Mouse (Mus musculus) ES-E14 (cell line): ENCODE measurements around the gene Slc41a3. TPM values are rescaled to one million over a fixed set of nuclear protein-coding genes. Genes with fewer than 3 reads are reported as not detected.

Experiments
- DNase-seq: peaks from one replicate; pipeline ENCODE4 v3.0.0-alpha.2; 2013; ENCODE audit warnings: low read depth, low spot score
- H3K27ac ChIP-seq: 2 replicates; pipeline ENCODE4 v1.5.1; 2012; ENCODE audit warnings: low read depth, mild to moderate bottlenecking, low read length, moderate library complexity, mixed read lengths; ENCODE audit not compliant: poor library complexity, insufficient read depth, severe bottlenecking
- H3K36me3 ChIP-seq: 2 replicates; pipeline ENCODE4 v1.6.1; 2012; ENCODE audit warnings: mild to moderate bottlenecking, low read length, moderate library complexity, mixed read lengths; ENCODE audit not compliant: control insufficient read depth, poor library complexity, insufficient read depth, severe bottlenecking
- H3K4me1 ChIP-seq, 2 experiments: fragments of 150-350 bp in 1 of 2; sonication (generic) in 1 of 2; 2 replicates each; pipeline ENCODE4 v1.6.1; 2012; ENCODE audit warnings: low read length in 2 of 2, mild to moderate bottlenecking in 1 of 2, mixed read lengths in 1 of 2; ENCODE audit not compliant: control insufficient read depth in 2 of 2, insufficient read depth in 2 of 2, poor library complexity in 1 of 2
- H3K4me3 ChIP-seq, 2 experiments: fragments of 150-350 bp in 1 of 2; sonication (generic) in 1 of 2; 2 replicates each; pipeline ENCODE4 v1.5.1; 2012; ENCODE audit warnings: low read length in 2 of 2, low read depth in 1 of 2, mild to moderate bottlenecking in 1 of 2, mixed read lengths in 1 of 2; ENCODE audit not compliant: insufficient read depth in 1 of 2, poor library complexity in 1 of 2, severe bottlenecking in 1 of 2
- H3K9ac ChIP-seq: 2 replicates; pipeline ENCODE4 v1.6.1; 2012; ENCODE audit warnings: low read depth, mild to moderate bottlenecking, low read length, mixed read lengths; ENCODE audit not compliant: poor library complexity, insufficient read depth, severe bottlenecking
- H3K9me3 ChIP-seq: fragments of 150-350 bp; sonication (generic); 2 replicates; pipeline ENCODE4 v1.6.1; 2012; ENCODE audit warnings: low read depth, mild to moderate bottlenecking, low read length; ENCODE audit not compliant: control insufficient read depth, insufficient read depth
- CHD2 ChIP-seq: IDR thresholded peaks from 2 replicates; pipeline ENCODE4 v1.6.1; 2014; ENCODE audit warnings: mild to moderate bottlenecking, low read depth, low read length, inconsistent platforms
- HCFC1 ChIP-seq: IDR thresholded peaks from 2 replicates; pipeline ENCODE4 v1.6.1; 2012; ENCODE audit warnings: low read length, inconsistent platforms, borderline replicate concordance; ENCODE audit not compliant: insufficient read depth
- MAFK ChIP-seq: IDR thresholded peaks from 2 replicates; pipeline ENCODE4 v1.6.1; 2014; ENCODE audit warnings: mild to moderate bottlenecking, low read depth, low read length, inconsistent platforms; ENCODE audit not compliant: insufficient read depth
- ZC3H11A ChIP-seq: IDR thresholded peaks from 2 replicates; pipeline ENCODE4 v1.6.1; 2012; ENCODE audit warnings: low read depth, mild to moderate bottlenecking, inconsistent platforms, low read length, borderline replicate concordance
- ZNF384 ChIP-seq: IDR thresholded peaks from 2 replicates; pipeline ENCODE4 v1.6.1; 2012; ENCODE audit warnings: low read depth, low read length, inconsistent platforms
- in situ Hi-C, 2 experiments: fragments of 600-800 bp; cut with MboI; formaldehyde crosslinking; loops; one replicate each; pipeline ENCODE4 v1.15.1; 2025; ENCODE audit warnings: low sequenced_read_pairs in 2 of 2, inconsistent platforms in 1 of 2; ENCODE audit not compliant: unreplicated experiment in 2 of 2
- total RNA-seq: library from RNA; depleted of rRNA; stranded (reverse); fragments of 300-350 nt; gene quantifications from 2 replicates; pipeline ENCODE4 v1.2.3, GENCODE M21; 2012

Slc41a3 gene
- total RNA-seq, 1 experiment = 3.2 TPM

DNA sequence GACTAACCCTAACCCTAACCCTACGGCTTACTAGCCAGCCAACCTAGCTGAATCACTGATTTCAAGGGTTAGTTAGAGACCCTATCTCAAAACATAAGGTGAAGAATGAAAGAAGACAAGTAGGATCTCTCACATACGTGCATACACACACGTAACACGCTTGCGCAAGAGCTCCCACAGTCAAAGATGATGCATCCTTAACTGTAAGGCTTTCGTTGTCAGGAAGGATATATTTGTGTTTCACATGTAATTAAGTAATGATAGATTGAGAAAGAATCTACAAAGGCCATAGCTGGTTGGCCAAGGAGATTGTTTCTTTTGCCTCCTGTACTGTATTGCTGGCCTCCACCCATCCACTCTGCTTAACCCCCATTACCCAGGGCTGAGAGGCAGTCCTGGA is 83.5 kb downstream of the Slc41a3 start:
- Histone ChIP-seq H3K4me3 (no peak overlapping the region), H3K4me1 (no peaks in the 10 kb centered on the region; a peak in 1 of 4 replicates), H3K9ac (no peak overlapping the region), H3K36me3 (peaks cover 19% of the 10 kb centered on the region), H3K9me3 (no peaks in the 10 kb centered on the region), H3K27ac (no peak overlapping the region)
- TF ChIP-seq ZC3H11A = no peak
- no peak for TF ChIP-seq HCFC1
- no peak for DNase-seq
- in situ Hi-C loops = no loop called here

DNA sequence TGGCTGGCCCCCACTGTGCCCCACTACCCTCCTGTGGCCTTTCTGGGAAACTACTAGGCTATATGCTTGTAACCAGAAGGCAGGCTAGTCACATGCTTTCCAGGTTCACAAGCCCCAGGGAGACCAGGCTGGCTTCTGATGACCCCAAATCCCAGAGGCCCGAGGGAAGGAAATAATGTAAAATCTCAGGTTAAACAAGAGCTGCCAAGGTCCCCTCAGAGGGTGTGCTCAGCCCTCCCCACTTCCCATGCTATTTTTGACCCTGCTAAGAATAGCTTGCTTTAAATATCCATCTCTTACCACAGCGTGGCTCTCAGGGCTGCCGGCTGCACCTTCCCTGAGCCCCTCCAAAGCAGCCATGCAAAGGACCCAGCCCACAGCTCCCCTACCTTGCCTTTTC is 84.2 kb downstream of the Slc41a3 start:
- DNase-seq = no peak
- no peak for TF ChIP-seq MAFK
- no peak for TF ChIP-seq HCFC1
- no peak for TF ChIP-seq CHD2
- TF ChIP-seq ZNF384 = no peak
- TF ChIP-seq ZC3H11A = no peak
- Histone ChIP-seq H3K9ac (no peak overlapping the region), H3K9me3 (no peaks in the 10 kb centered on the region), H3K27ac (no peak overlapping the region), H3K4me3 (no peak overlapping the region), H3K36me3 (peaks cover 19% of the 10 kb centered on the region), H3K4me1 (no peaks in the 10 kb centered on the region; a peak in 1 of 4 replicates)
- in situ Hi-C loops = no loop called here

DNA sequence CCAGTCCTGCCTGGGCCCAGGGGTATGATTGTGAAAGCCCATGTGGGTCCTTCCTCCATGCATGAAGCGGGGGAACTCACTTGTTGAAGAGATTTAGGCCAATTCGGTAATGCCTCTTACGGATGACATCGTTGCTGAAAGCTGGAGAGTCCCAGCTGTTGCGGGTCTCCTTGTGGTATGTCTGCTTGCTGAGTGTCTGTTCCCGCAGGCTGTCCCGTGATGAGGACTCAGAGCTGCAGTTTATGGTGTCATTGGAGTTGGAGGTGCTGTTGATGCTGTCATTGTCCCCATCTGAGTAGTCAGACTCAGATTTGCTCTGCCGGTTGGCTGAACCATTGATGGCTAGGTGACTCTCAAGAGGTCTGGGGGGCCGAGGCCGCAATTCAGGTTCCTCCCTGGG is 85.0 kb downstream of the Slc41a3 start:
- Histone ChIP-seq H3K27ac (no peak overlapping the region), H3K9ac (no peak overlapping the region), H3K4me1 (no peaks in the 10 kb centered on the region), H3K36me3 (peaks cover 22% of the 10 kb centered on the region), H3K9me3 (no peaks in the 10 kb centered on the region), H3K4me3 (no peak overlapping the region)
- no peak for DNase-seq
- in situ Hi-C loops = no loop called here
- TF ChIP-seq ZNF384 (no peak), MAFK (no peak), CHD2 (no peak), HCFC1 (no peak), ZC3H11A (no peak)

DNA sequence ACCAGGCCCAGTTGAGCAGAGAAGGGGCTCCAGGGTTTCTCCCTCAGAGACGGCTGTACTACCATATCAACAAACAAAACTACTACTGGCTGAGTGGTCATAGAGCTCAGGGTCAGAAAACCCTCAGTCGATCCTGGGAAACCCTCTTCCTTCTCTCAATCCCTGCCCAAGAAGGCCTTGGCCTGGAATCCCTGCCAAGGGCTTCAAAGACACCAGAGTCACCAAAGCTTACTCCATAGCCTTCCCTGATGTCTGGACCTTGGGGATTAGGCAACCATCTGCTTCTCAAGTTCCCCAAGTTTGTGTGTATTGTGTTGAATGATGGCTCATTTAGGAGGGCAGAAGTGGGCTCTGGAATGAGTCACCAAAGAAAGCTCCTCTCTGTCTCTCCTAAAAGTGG is 87.4 kb downstream of the Slc41a3 start:
- no peaks in the 10 kb centered on the region for H3K4me1 ChIP-seq
- H3K9ac ChIP-seq = no peak overlapping the region
- in situ Hi-C loops = no loop called here
- no peak overlapping the region for H3K4me3 ChIP-seq
- H3K36me3 ChIP-seq = peaks cover 23% of the 10 kb centered on the region
- no peaks in the 10 kb centered on the region for H3K9me3 ChIP-seq
- no peak for DNase-seq
- no peak for TF ChIP-seq HCFC1
- no peak for TF ChIP-seq ZC3H11A
- TF ChIP-seq CHD2 = no peak
- no peak for TF ChIP-seq MAFK
- TF ChIP-seq ZNF384 = no peak
- no peak overlapping the region for H3K27ac ChIP-seq

DNA sequence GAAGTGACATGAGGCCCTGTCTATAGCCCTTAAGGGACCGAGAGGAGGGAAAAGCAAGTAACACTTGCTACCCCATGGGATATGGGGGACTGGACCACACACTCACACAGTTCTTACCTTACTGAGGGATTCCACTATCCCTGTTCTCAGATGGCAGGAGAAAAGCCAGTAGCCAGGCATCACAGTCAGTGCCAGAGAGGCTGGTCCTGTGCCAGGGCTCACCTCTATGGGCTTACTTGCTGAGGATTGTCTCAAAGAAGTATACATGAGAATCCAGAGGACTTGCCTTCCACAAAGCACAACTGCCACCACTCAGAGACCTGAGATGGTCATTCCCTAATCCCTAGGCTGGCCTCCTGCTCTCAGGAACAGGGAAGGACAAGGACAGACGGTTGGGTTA is 87.9 kb downstream of the Slc41a3 start:
- no peaks in the 10 kb centered on the region for H3K9me3 ChIP-seq

More for the DNA sequence above, 87.9 kb downstream of the Slc41a3 start:
- in situ Hi-C loops = no loop called here
- no peak overlapping the region for H3K4me3 ChIP-seq
- H3K4me1 ChIP-seq = no peaks in the 10 kb centered on the region
- TF ChIP-seq ZNF384 (no peak), MAFK (no peak), HCFC1 (no peak), ZC3H11A (no peak), CHD2 (no peak)
- H3K36me3 ChIP-seq = peaks cover 23% of the 10 kb centered on the region
- H3K9ac ChIP-seq = no peak overlapping the region
- H3K27ac ChIP-seq = no peak overlapping the region
- DNase-seq = no peak
